Mouse (Mus musculus) embryonic facial prominence, embryonic 13.5 days (tissue): ENCODE data around the gene Nrbp1. TPM values are rescaled to one million over a fixed set of nuclear protein-coding genes. Genes with fewer than 3 reads are reported as not detected.
"Not testable (repeated sequence)": the region's sequence is repeated elsewhere in the genome, so short reads cannot be mapped to it uniquely, and the experiment has no call there.

Source experiments
- ATAC-seq: fragments of 200-750 bp; cut with Nextera tagmentation; 2 replicates; pipeline ENCODE4 v1.8.0; 2017; ENCODE audit warnings: low read depth; ENCODE audit not compliant: insufficient number of reproducible peaks, insufficient read depth, low FRiP score, low TSS enrichment
- H3K27ac ChIP-seq: fragments of 300-500 bp; sonication (generic); 2 replicates; pipeline ENCODE4 v1.5.1; 2015; ENCODE audit warnings: moderate library complexity, mild to moderate bottlenecking, inconsistent platforms
- H3K27me3 ChIP-seq: fragments of 300-500 bp; sonication (generic); 2 replicates; pipeline ENCODE4 v1.6.1; 2015; ENCODE audit warnings: mild to moderate bottlenecking, inconsistent platforms
- H3K36me3 ChIP-seq: fragments of 300-500 bp; sonication (generic); 2 replicates; pipeline ENCODE4 v1.6.1; 2015; ENCODE audit warnings: mild to moderate bottlenecking, inconsistent platforms
- H3K4me1 ChIP-seq: fragments of 300-500 bp; sonication (generic); 2 replicates; pipeline ENCODE4 v1.6.1; 2015; ENCODE audit warnings: inconsistent platforms
- H3K4me2 ChIP-seq: fragments of 300-500 bp; sonication (generic); 2 replicates; pipeline ENCODE4 v1.6.1; 2015; ENCODE audit warnings: moderate library complexity, mild to moderate bottlenecking, inconsistent platforms
- H3K4me3 ChIP-seq: fragments of 300-500 bp; sonication (generic); 2 replicates; pipeline ENCODE4 v1.5.1; 2015; ENCODE audit warnings: mild to moderate bottlenecking, inconsistent platforms
- H3K9ac ChIP-seq: fragments of 300-500 bp; sonication (generic); 2 replicates; pipeline ENCODE4 v1.6.1; 2015; ENCODE audit warnings: mild to moderate bottlenecking, inconsistent platforms
- H3K9me3 ChIP-seq: fragments of 300-500 bp; sonication (generic); 2 replicates; pipeline ENCODE4 v1.6.1; 2016; ENCODE audit warnings: inconsistent platforms
- WGBS: fragments of 180-500 bp; shearing (Covaris S2); methylation state at CpG from one replicate; pipeline ENCODE4 v1.1.7; 2015; ENCODE audit warnings: mixed read lengths; 5-methylcytosine and 5-hydroxymethylcytosine counted together
- polyA plus RNA-seq: library from polyadenylated mRNA; unstranded; fragments of >200 nt; fragmentation: Nextera tagmentation; extraction: Ambion mirVana; gene quantifications from 2 replicates; pipeline ENCODE4 v1.2.1, GENCODE M21; 2015

Nrbp1 gene
- polyA plus RNA-seq, 1 experiment from 2014 or later = 161 TPM

DNA sequence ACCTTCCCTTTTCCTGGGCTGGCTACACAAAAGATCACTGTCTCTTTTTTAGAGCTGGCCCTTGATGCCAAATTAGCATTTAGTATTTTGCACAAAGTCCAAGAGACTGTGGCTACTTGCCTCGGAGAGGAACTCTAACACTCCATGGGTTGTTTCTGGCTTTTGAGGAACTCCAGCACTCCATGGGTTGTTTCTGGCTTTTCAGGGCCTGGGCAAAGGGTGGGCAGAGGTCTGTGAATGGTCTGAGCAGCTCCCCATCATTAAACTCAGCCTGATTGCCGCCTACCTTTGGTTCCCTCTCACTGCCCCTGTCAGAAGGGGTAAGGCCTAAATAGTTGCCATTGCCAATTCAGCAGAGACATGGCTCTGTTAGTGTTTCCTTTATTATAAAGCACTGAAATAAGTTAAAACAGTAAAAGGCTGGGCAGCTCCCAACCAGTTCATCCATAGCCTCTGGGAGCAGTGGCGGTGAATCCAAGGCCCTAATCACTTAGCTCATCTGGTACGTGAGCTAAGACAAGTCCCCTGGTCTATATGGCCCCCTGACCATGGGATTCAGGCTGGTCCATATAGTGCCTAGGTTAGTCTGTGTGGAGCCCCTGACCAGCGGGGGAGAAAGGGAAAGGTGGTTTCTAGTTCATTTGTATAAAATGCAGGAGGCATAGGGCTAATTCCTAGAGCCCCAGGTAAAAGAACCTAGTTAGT, 41.9 kb upstream of the Nrbp1 start:
- H3K27ac ChIP-seq = no peak overlapping the region
- H3K4me3 ChIP-seq = no peak overlapping the region
- WGBS = 84% methylated on average over 5 of the region's 5 CpGs
- no peaks in the 10 kb centered on the region for H3K27me3 ChIP-seq
- peaks cover 76% of the 10 kb centered on the region for H3K36me3 ChIP-seq
- no peak for ATAC-seq
- peaks cover 36% of the 10 kb centered on the region for H3K4me1 ChIP-seq
- H3K9ac ChIP-seq = no peak overlapping the region
- peaks cover 6% of the 10 kb centered on the region for H3K9me3 ChIP-seq
- H3K4me2 ChIP-seq = no peak overlapping the region

DNA sequence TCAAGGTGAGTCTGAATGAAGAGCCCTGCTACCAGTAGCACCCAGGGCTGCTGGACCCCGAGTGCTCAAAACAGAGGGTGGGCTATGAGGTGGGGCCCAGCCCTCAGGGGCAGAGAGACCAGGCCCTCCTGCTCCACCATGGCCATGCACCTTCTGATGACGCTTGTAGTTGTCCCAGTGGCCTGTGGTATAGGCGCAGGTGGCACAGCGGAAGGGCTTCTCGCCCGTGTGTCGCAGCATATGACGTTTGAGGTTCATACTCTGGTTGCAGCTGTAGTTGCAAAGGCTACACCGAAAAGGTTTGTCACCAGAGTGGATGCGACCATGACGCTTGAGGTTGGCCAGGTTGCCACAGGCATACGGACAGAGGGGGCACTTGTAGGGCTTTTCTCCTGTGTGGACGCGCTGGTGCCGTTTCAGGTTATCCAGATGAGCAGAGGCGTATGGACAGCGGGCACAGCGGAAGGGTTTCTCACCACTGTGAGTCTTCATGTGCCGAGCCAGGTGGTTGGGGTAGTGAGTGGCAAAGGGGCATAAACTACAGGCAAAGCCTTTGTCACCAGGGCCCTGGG, 41.3 kb upstream of the Nrbp1 start:
- no peak overlapping the region for H3K4me3 ChIP-seq
- no peak overlapping the region for H3K4me2 ChIP-seq
- peaks cover 30% of the 10 kb centered on the region for H3K4me1 ChIP-seq
- H3K27me3 ChIP-seq = no peaks in the 10 kb centered on the region
- H3K27ac ChIP-seq = peak overlapping the region; percentile 4; the same call in 1 of the 2 replicates
- WGBS = 89% methylated on average over 19 of the region's 19 CpGs
- H3K9ac ChIP-seq = no peak overlapping the region
- peaks cover 6% of the 10 kb centered on the region for H3K9me3 ChIP-seq
- H3K36me3 ChIP-seq = peaks cover 82% of the 10 kb centered on the region
- ATAC-seq = no peak

DNA sequence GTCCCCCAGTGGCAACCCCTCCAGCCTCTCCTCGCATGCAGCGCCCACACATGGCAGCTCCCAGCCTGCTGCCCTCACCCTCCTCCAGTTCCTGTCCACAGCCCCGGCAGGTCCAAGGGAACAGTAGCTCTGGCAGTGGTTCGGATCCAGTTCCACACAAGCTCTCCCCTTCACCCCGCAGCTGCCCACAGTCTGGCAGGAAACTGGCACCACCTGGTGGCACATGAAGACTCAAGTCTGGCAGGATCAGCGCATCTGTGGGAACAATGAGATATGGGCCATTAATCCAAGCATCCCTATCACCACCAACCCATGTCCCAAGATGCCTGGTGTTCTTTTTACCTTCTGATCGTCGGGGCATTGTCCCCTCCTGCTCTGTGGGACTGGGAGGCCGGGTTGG, 40.8 kb upstream of the Nrbp1 start:
- no peaks in the 10 kb centered on the region for H3K27me3 ChIP-seq
- peak overlapping the region; percentile 4; the same call in 1 of the 2 replicates for H3K27ac ChIP-seq
- peaks cover 84% of the 10 kb centered on the region for H3K36me3 ChIP-seq
- no peak for ATAC-seq
- WGBS = 88% methylated on average over 9 of the region's 9 CpGs
- peaks cover 26% of the 10 kb centered on the region for H3K4me1 ChIP-seq
- H3K4me2 ChIP-seq = no peak overlapping the region
- H3K9ac ChIP-seq = no peak overlapping the region
- peaks cover 6% of the 10 kb centered on the region for H3K9me3 ChIP-seq
- peak overlapping the region; percentile 83 for H3K4me3 ChIP-seq

GRCm38 (mm10) chr5:31200327-31200768, 40.3 kb upstream of the Nrbp1 start:
- peak overlapping the region; percentile 84; the same call in 1 of the 2 replicates for H3K9ac ChIP-seq
- H3K9me3 ChIP-seq = peaks cover 6% of the 10 kb centered on the region
- peaks cover 26% of the 10 kb centered on the region for H3K4me1 ChIP-seq
- peak overlapping the region; percentile 75 for H3K4me2 ChIP-seq
- H3K4me3 ChIP-seq = peak overlapping the region; percentile 83
- H3K27me3 ChIP-seq = no peaks in the 10 kb centered on the region
- 91% methylated on average over 27 of the region's 27 CpGs for WGBS
- peaks cover 83% of the 10 kb centered on the region for H3K36me3 ChIP-seq
- H3K27ac ChIP-seq = no peak overlapping the region
- ATAC-seq = no peak

DNA sequence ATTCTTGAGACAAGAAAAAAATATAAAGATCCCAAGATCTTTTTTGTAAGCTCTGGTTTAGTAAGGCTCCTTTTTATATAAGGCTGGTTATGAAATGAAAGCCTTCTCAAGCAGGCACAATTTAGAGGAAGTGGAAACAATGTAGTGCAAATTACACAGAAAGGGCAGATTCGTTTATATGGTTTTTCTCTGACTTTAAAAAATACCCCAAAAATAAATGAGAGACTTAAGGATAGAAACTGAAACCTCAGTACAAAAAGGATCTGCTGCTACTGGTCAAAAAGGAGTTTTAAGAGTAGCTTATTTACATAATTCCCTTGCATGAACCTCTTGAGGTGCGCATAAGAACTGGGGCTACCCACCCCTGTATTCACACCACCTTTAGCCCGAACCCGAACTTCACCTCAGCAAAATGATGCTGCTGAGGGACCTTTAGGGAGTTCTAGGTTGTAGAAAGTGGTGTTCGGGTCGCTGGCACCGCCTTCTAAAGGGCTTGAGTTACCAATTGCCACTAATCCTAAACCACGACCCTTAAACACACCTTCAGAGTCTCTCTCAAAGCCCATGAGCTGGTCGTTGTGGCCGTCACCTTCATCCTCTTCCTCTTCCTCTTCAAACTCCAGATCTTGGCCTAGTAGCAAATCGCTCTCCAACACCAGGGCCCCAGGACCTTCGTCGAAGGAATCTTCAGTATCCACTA, 39.5 kb upstream of the Nrbp1 start:
- peaks cover 6% of the 10 kb centered on the region for H3K9me3 ChIP-seq
- H3K27ac ChIP-seq = peak overlapping the region; percentile 62

GRCm38 (mm10) chr5:31201742-31202590, 38.7 kb upstream of the Nrbp1 start, which contains the start of gene Zfp513:
TSS of gene Zfp513 (minus strand) at chr5:31202303.
- Histone ChIP-seq H3K9ac (peak within 1 kb of the TSS; percentile 84), H3K4me2 (peak within 1 kb of the TSS; percentile 75), H3K27ac (peak within 1 kb of the TSS; percentile 88), H3K27me3 (no peaks in the 10 kb centered on the region), H3K4me1 (peaks cover 26% of the 10 kb centered on the region), H3K4me3 (peak within 1 kb of the TSS; percentile 83), H3K36me3 (peaks cover 79% of the 10 kb centered on the region), H3K9me3 (peaks cover 6% of the 10 kb centered on the region)
- WGBS = under 1% methylated on average over 53 of the region's 53 CpGs
- peak; percentile 95 for ATAC-seq

More for the DNA sequence above, 39.5 kb upstream of the Nrbp1 start:
- no peaks in the 10 kb centered on the region for H3K27me3 ChIP-seq
- H3K4me2 ChIP-seq = peak overlapping the region; percentile 75
- ATAC-seq = no peak
- H3K36me3 ChIP-seq = peaks cover 81% of the 10 kb centered on the region
- 13% methylated on average over 13 of the region's 13 CpGs for WGBS
- H3K4me1 ChIP-seq = peaks cover 26% of the 10 kb centered on the region
- H3K4me3 ChIP-seq = peak overlapping the region; percentile 83
- H3K9ac ChIP-seq = peak overlapping the region; percentile 84

- H3K27me3 ChIP-seq = no peaks in the 10 kb centered on the region
- H3K27ac ChIP-seq = peak overlapping the region; percentile 88
- peaks cover 79% of the 10 kb centered on the region for H3K36me3 ChIP-seq
- 93% methylated on average over 7 of the region's 7 CpGs for WGBS
- peak overlapping the region; percentile 83 for H3K4me3 ChIP-seq
- H3K4me1 ChIP-seq = peaks cover 26% of the 10 kb centered on the region
- H3K4me2 ChIP-seq = peak overlapping the region; percentile 75
- peaks cover 6% of the 10 kb centered on the region for H3K9me3 ChIP-seq
- peak overlapping the region; percentile 84 for H3K9ac ChIP-seq
- ATAC-seq = no peak
Observed at GRCm38 (mm10) chr5:31202933-31203332, 37.7 kb upstream of the Nrbp1 start.

GRCm38 (mm10) chr5:31203866-31204265, 36.8 kb upstream of the Nrbp1 start:
- Histone ChIP-seq H3K4me1 (peaks cover 26% of the 10 kb centered on the region), H3K4me3 (no peak overlapping the region), H3K36me3 (peaks cover 75% of the 10 kb centered on the region), H3K9me3 (peaks cover 6% of the 10 kb centered on the region), H3K4me2 (no peak overlapping the region), H3K27me3 (no peaks in the 10 kb centered on the region), H3K9ac (no peak overlapping the region), H3K27ac (no peak overlapping the region)
- WGBS = 93% methylated on average over 2 of the region's 2 CpGs
- no peak for ATAC-seq

DNA sequence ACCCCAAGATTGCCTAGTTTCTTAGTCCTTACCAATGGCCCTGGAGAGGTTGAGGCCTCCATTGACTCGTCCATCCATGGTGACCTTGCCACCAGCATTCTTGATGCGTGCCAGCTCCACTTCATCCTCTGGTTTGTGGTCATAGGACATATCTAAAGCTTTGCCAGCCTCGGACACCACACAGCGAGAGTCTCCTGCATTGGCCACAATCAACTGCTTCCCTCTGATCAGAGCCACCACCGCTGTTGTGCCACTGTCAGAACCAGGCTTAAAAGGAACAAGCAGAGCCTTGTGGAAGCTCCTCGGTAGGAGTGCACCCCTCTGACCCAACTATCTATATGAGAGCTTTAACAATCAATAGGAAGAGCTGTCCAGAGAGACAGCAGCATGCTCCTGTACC, 36.2 kb upstream of the Nrbp1 start:
- H3K9me3 ChIP-seq = peaks cover 6% of the 10 kb centered on the region
- peaks cover 26% of the 10 kb centered on the region for H3K4me1 ChIP-seq
- no peak overlapping the region for H3K4me3 ChIP-seq
- no peak overlapping the region for H3K27ac ChIP-seq
- no peak for ATAC-seq
- no peak overlapping the region for H3K4me2 ChIP-seq
- no peak overlapping the region for H3K9ac ChIP-seq
- peaks cover 70% of the 10 kb centered on the region for H3K36me3 ChIP-seq
- 93% methylated on average over 6 of the region's 6 CpGs for WGBS
- no peaks in the 10 kb centered on the region for H3K27me3 ChIP-seq

DNA sequence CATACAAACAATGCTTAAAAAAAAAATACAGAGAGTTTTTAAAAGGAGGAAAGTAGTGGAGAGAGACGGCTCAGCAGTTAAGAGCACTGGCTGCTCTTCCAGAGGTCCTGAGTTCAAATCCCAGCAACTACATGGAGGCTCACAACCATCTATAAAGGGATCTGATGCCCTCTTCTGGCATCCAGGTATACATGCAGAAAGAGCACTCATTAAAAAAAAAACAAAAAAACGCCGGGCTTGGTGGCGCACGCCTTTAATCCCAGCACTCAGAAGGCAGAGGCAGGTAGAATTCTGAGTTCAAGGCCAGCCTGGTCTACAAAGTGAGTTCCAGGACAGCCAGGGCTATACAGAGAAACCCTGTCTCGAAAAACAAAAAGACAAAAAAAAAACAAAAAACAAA, 24.1 kb upstream of the Nrbp1 start:
- not testable (repeated sequence) for H3K9me3 ChIP-seq, H3K36me3 ChIP-seq, H3K27ac ChIP-seq, ATAC-seq, H3K27me3 ChIP-seq, H3K4me3 ChIP-seq, H3K4me2 ChIP-seq, H3K9ac ChIP-seq
- peaks cover 11% of the 10 kb centered on the region for H3K4me1 ChIP-seq
- 90% methylated on average over 6 of the region's 6 CpGs for WGBS

DNA sequence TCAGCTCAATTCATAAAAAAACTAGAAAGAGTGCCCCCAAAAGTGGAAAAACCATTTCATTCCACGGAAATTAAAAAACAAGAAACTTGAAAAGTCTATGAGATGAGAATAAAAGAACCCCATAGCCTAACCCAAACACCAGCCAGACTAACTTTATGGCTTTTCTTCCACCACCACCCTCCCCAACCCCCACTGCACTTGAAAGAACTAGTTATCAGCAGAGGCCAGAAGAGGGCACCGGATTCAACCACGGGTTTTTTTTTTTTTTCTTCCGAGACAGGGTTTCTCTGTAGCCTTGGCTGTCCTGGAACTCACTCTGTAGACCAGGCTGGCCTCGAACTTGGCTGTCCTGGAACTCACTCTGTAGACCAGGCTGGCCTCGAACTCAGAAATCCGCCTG, 22.4 kb upstream of the Nrbp1 start:
- Histone ChIP-seq H3K4me3 (no peak overlapping the region), H3K4me2 (no peak overlapping the region), H3K36me3 (no peaks in the 10 kb centered on the region), H3K9me3 (no peaks in the 10 kb centered on the region), H3K27ac (no peak overlapping the region), H3K9ac (no peak overlapping the region), H3K27me3 (no peaks in the 10 kb centered on the region), H3K4me1 (peaks cover 16% of the 10 kb centered on the region)
- WGBS = 76% methylated on average over 7 of the region's 7 CpGs
- no peak for ATAC-seq
